Mouse (Mus musculus) brain, embryonic 14.5 days (tissue): ENCODE results near the gene Fbrsl1.

Experiments used
- CTCF ChIP-seq: fragments of 200-500 bp; IDR thresholded peaks from 2 replicates; pipeline ENCODE4 v1.5.1; 2012; ENCODE audit warnings: inconsistent platforms, mild to moderate bottlenecking, moderate library complexity, borderline replicate concordance; ENCODE audit not compliant: insufficient read depth, insufficient read length; ENCODE audit errors: extremely low read depth
- POLR2A ChIP-seq: fragments of 200-500 bp; IDR thresholded peaks from 2 replicates; pipeline ENCODE4 v1.6.1; 2012; ENCODE audit warnings: mild to moderate bottlenecking, inconsistent platforms, borderline replicate concordance; ENCODE audit not compliant: poor library complexity, insufficient read depth, insufficient read length, severe bottlenecking; ENCODE audit errors: extremely low read depth

- no peak for TF ChIP-seq CTCF
- TF ChIP-seq POLR2A, result no peak
Measured at GRCm38 (mm10) chr5:110462646-110463045, 14.3 kb upstream of the Fbrsl1 start.
